Mouse (Mus musculus) cerebellum, adult 2 months (tissue): ENCODE results near the gene Stk39.

Source experiments
- CTCF ChIP-seq: fragments of 200-500 bp; IDR thresholded peaks from 2 replicates; pipeline ENCODE4 v1.5.1; 2011; ENCODE audit warnings: low read depth, mild to moderate bottlenecking, control low read depth, low read length, moderate library complexity, borderline replicate concordance; ENCODE audit not compliant: insufficient read depth
- POLR2A ChIP-seq: fragments of 200-500 bp; IDR thresholded peaks from 2 replicates; pipeline ENCODE4 v1.6.1; 2011; ENCODE audit warnings: low read length, control low read depth, borderline replicate concordance; ENCODE audit not compliant: insufficient read depth

- TF ChIP-seq CTCF (no peak), POLR2A (no peak)
Observed at GRCm38 (mm10) chr2:68467085-68467978, 4.7 kb downstream of the Stk39 start.
